Mouse (Mus musculus) E14TG2a.4 (cell line): ENCODE data around the gene Max.

ENCODE experiments used
- H3K27me3 ChIP-seq: 2 replicates; pipeline ENCODE4 v1.6.1; 2014; ENCODE audit warnings: low read length, control low read depth; ENCODE audit not compliant: insufficient read depth
- H3K36me3 ChIP-seq: 2 replicates; pipeline ENCODE4 v1.6.1; 2014; ENCODE audit warnings: low read length, control low read depth; ENCODE audit not compliant: insufficient read depth
- H3K4me1 ChIP-seq: replicated peaks from 2 replicates; pipeline ENCODE4 v1.6.1; 2014; ENCODE audit warnings: low read depth, low read length, control low read depth
- H3K4me3 ChIP-seq: replicated peaks from 2 replicates; pipeline ENCODE4 v1.5.1; 2014; ENCODE audit warnings: mild to moderate bottlenecking, low read length
- H3K9me3 ChIP-seq: 2 replicates; pipeline ENCODE4 v1.6.1; 2014; ENCODE audit warnings: low read length, control low read depth
- CTCF ChIP-seq: conservative IDR thresholded peaks from 2 replicates; pipeline ENCODE4 v1.5.1; 2014; ENCODE audit warnings: low read length
- NANOG ChIP-seq: IDR thresholded peaks from 2 replicates; pipeline ENCODE4 v1.6.1; 2014; ENCODE audit warnings: borderline replicate concordance, low read length, mixed read lengths
- POU5F1 ChIP-seq: IDR thresholded peaks from 2 replicates; pipeline ENCODE4 v1.6.1; 2014; ENCODE audit warnings: low read length, borderline replicate concordance

The Max gene

DNA sequence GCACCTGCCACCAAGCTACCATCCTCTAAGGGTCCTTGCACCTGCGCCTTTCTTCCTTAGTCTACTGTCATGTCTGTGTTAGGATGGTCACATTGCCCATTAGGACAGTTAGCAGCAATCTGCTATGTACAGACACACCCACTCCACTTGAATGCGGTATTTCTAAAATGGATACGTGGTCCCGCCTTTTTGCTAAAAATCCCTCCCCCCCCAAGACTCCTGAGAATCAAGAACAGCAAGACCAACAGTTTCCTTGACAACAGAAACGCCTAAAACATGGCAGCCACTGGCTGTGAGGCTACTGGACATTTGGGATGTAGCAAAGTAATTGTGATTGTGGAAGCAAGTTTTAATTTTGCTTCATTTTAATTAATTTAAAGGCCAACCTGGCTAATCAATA is 32.8 kb upstream of the Max start:
- H3K4me1 ChIP-seq: peaks cover 20% of the 10 kb centered on the region
- H3K4me3 ChIP-seq: no peak overlapping the region
- H3K9me3 ChIP-seq: no peaks in the 10 kb centered on the region
- no peaks in the 10 kb centered on the region for H3K27me3 ChIP-seq
- no peaks in the 10 kb centered on the region for H3K36me3 ChIP-seq
- TF ChIP-seq NANOG (no peak), POU5F1 (no peak)

DNA sequence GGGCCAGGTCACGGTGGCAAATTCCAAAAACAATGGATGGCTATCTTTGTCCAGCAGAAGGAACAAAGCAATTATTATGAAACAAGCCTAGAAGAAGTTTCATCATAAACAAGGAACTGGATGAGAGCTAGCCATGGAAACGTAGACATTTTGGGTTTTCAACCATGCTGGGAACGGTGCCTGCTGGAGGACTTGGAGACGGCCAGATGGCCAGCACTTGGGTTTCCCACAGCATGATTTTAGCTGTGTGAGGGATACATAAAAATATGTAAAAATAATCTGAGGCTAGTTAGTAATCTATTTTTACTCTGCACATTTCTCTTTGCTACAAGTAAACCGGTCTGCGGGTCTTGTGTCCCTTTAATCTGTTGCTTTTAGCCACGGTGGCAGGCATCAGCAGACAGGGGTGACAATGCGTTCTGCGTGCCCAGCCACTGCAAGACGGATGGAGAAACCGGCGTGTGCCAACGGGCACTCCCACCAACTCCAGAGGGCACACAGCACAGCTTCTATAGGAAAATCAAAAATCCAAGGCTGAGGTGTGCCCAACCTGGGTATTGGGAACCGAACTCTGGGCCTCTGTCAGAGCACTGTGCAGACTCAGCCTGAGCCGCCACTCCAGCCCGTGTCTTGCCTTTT is 31.0 kb upstream of the Max start:
- Histone ChIP-seq H3K27me3 (no peaks in the 10 kb centered on the region), H3K36me3 (no peaks in the 10 kb centered on the region), H3K4me3 (no peak overlapping the region), H3K4me1 (peaks cover 24% of the 10 kb centered on the region), H3K9me3 (no peaks in the 10 kb centered on the region)
- no peak for TF ChIP-seq NANOG
- no peak for TF ChIP-seq POU5F1
- TF ChIP-seq CTCF: no peak

DNA sequence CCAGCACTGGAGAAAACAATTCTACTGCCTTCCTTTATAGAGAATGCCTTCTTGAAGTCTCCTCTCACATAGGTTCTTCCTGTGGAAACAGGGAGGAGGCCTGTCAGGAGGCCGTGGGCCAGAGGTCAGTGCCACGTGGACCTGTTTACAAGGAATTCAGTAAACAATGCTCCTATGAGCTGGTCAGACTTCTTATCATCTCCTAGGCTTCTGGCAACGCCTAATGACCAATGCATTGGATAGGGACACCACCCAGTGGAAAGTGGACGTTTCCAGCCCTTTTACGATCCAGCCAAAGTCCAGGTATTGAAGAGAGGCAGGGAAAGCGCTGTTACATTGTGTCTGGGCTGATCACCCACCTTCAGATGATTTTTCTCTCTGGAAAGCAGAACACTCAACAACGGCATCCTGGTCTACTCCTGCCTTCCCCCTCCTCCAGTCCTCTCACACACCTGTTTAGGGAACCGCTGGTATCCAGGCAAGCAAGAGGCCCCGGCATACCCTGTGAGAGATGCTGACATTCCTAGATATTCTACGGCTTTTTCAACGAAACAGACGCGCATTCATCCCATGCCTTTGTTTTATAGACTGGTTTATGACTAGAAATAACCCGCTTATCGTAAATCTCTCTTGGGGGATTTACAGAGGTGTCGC is 20.9 kb upstream of the Max start:
- TF ChIP-seq CTCF (no peak), NANOG (no peak), POU5F1 (no peak)
- Histone ChIP-seq H3K36me3 (no peaks in the 10 kb centered on the region), H3K4me3 (no peak overlapping the region)

DNA sequence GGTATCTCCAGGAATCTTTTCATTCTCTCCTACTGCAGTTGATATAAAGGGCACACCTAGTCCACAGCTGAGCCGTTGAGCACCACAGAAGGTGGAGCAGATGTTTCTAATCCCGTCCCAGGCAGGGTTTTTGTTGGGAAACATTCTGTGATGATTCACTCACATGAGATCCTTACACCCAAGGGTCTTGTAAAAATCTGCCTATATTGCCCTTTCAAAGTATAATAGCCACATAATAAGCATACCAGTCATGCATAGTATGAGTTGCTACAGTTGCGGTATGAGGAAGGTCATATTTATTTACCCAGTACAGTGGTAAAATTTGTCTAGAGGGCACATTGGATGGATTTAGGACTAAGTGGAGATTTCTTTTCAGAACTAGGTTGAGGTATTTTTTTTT is 17.5 kb upstream of the Max start:
- TF ChIP-seq CTCF: no peak
- no peak for TF ChIP-seq POU5F1
- no peak for TF ChIP-seq NANOG
- peaks cover 12% of the 10 kb centered on the region for H3K4me1 ChIP-seq
- H3K36me3 ChIP-seq: no peaks in the 10 kb centered on the region
- no peaks in the 10 kb centered on the region; the same call in 1 of the 2 replicates for H3K27me3 ChIP-seq
- H3K4me3 ChIP-seq: no peak overlapping the region
- H3K9me3 ChIP-seq: no peaks in the 10 kb centered on the region

More for the DNA sequence above, 20.9 kb upstream of the Max start:
- peaks cover 4% of the 10 kb centered on the region; the same call in 1 of the 2 replicates for H3K27me3 ChIP-seq
- H3K4me1 ChIP-seq: peaks cover 12% of the 10 kb centered on the region
- no peaks in the 10 kb centered on the region for H3K9me3 ChIP-seq

DNA sequence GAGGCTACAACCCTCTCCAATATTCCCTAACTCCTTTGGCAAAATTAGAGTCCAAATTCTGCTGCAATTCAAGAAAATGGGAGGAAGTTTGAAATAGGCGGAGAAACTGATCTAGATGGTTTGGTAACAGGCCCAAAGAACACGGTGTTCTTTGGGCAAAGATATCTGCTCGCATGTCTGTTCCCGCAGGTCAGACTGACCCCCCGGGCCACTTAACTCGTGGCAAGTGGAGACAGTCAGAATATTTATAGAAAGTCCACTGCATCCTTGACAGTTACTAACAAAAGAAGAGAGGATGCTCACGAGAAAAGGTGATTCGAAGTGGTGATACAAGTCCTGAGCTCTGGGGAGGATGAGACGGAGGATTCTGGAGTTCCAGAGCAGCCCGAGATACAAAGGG is 10.7 kb upstream of the Max start:
- no peak for TF ChIP-seq POU5F1
- no peak for TF ChIP-seq CTCF
- TF ChIP-seq NANOG: no peak
- Histone ChIP-seq H3K27me3 (peaks cover 10% of the 10 kb centered on the region), H3K36me3 (no peaks in the 10 kb centered on the region), H3K4me1 (peaks cover 33% of the 10 kb centered on the region), H3K4me3 (peak overlapping the region; percentile 49), H3K9me3 (no peaks in the 10 kb centered on the region)

GRCm38 (mm10) chr12:76972241-76972640 is 10.2 kb upstream of the Max start:
- Histone ChIP-seq H3K36me3 (no peaks in the 10 kb centered on the region), H3K4me3 (no peak overlapping the region), H3K4me1 (peaks cover 36% of the 10 kb centered on the region), H3K9me3 (no peaks in the 10 kb centered on the region), H3K27me3 (peaks cover 10% of the 10 kb centered on the region)
- TF ChIP-seq POU5F1 (no peak), CTCF (no peak), NANOG (no peak)

GRCm38 (mm10) chr12:76971642-76972221 is 9.7 kb upstream of the Max start:
- TF ChIP-seq POU5F1 (no peak), CTCF (no peak), NANOG (no peak)
- no peak overlapping the region for H3K4me3 ChIP-seq
- no peaks in the 10 kb centered on the region for H3K9me3 ChIP-seq
- peaks cover 41% of the 10 kb centered on the region for H3K4me1 ChIP-seq
- H3K36me3 ChIP-seq: no peaks in the 10 kb centered on the region
- H3K27me3 ChIP-seq: peaks cover 10% of the 10 kb centered on the region

DNA sequence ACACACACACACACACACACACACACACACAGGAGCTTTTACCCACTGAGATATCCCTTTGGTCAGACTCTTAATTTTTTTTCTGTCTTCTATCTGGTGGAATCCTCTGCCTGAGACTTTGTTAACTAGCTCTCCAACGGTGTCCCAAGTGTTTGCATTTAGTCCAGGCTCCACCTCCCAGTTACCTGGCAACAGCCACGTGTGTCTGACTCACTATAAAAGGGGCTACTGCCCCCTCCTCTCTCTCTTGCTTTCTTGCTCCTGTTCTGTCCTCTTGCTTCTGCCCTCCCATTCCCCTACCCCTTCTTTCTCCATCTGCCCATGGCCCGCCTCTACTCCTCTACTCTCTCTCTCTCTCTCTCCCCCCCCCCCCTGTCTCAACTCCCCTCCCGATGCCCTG is 3.9 kb upstream of the Max start:
- H3K4me3 ChIP-seq: peak overlapping the region; percentile 66
- no peaks in the 10 kb centered on the region for H3K27me3 ChIP-seq
- no peaks in the 10 kb centered on the region for H3K9me3 ChIP-seq
- no peak for TF ChIP-seq NANOG
- TF ChIP-seq POU5F1: no peak
- TF ChIP-seq CTCF: no peak
- peaks cover under 1% of the 10 kb centered on the region for H3K36me3 ChIP-seq
- H3K4me1 ChIP-seq: peaks cover 66% of the 10 kb centered on the region
